Mouse (Mus musculus) lung, postnatal 10 days (tissue): Measurements from ENCODE around the gene Abca8b.
A peak's percentile ranks its signal among the peaks of the same experiment; 100 is the strongest.
"Not testable (repeated sequence)": the region's sequence is repeated elsewhere in the genome, so short reads cannot be mapped to it uniquely, and the experiment has no call there.

ENCODE experiments used
- DNase-seq: peaks from one replicate; pipeline ENCODE4 v3.0.0; 2021

Abca8b gene

GRCm38 (mm10) chr11:109995624-109996023 lies at the start of gene Abca8b:
Gene Abca8b (minus strand): TSS chr11:109995845.
- peak; percentile 73 for DNase-seq

DNA sequence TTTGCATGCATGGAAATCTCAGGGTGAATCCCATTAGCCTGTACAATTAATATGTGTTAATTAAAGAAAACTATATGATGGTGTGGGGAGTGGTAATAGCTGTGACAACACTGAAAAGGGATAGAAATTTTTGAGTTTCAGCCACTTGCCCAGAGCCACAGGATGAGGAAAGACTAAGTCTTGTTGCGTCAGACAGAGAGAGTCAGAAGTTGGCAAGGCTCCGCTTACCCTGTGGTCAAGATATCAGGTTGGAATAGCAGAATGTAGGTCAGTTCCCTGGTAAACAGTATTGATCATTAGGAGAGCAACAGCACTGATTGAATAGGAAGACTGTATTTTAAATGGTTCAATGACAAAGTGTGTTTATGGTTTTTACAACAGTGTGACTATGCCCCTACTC lies 42.1 kb upstream of the Abca8b start:
- no peak for DNase-seq

GRCm38 (mm10) chr11:110028913-110029695 lies 33.5 kb upstream of the Abca8b start:
- DNase-seq = peak; percentile 43

DNA sequence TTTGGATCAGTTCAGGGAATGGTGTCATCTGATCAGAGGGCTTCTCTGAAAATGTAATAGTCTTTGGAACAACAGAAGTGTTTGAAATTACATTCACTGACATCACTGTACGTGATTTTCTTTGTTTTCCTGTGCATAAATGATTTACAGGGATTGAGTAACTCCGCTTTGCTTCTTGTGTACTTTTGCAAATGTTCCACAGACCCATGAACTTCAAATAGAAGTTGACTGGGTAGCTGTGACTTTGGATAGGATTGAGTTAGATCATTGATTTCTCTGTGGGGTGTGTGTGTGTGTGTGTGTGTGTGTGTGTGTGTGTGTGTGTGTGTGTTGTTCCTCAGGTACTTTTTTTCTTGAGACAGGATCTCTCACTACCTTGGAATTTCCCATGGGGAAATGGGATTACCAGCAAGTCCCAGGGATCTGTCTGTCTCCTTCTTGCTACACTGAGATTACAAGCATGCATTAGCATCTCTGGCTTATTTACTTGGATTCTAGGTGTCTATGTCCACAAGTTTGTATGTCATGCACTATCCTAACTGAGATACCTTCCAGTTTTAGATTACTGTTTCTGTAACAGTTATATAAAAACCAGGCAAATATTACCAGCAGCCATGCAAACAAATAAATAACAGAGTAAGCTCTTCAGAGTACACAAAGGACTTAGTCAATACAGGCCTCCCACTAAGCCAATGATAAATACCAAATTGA lies 15.3 kb upstream of the Abca8b start:
- no peak for DNase-seq

DNA sequence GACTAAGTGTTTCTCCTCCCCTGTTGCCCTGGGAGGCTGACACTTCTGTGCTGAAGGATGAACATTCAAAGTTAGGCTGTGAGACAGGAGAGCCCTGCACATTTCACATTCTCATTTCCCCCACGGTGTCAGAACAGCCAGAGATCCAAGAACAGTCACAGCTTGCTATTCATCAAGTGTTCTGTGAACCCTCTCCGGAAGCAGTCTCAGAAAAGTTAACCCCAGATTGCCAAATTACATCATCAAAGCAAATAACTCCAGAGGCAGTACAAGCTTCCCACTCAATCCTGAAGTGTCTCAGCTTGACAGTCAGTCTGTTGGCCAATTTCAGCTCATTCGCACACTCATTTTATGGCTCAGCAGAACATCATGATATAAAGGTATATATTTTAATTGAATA lies 632 bp downstream of the Abca8b start:
- DNase-seq = peak; percentile 48

DNA sequence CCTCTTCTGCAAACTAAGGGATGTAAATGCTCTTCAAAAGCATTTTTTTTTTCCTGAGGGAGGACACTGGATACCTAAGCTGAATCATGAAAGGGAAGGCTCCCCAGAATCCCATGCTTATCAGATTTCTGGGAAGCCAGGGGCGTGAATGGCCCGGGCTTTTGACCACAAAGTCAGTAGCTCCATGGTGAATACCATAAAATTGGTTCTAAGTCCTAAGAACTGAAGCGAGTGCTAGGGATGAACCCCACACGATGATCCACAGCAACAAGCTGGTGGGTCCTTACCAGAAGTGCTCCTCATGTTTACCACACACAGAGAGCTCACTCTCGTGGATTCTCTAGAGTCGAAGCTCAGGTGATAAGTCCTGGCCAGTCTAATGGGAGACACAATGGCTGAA lies 1.6 kb downstream of the Abca8b start:
- no peak for DNase-seq

DNA sequence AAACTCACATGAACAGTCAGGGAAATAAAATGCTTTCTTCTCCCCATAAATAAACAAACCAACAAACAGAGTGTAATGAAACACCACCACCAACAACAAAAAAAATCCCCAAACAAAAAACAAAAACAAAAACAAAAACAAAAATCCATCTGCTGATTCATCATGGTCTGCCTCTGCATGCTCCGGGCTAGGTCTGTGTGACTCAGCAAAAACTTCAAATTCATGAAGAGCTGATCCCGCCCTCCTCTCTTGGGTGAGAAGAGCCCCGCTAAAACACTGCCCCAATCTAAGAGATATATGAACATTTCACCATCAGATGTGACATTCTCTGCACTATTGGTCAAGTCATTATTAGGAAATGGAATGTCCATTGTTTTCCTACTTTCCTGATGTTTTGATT lies 4.4 kb downstream of the Abca8b start:
- DNase-seq = no peak

- no peak for DNase-seq
Observed at GRCm38 (mm10) chr11:109990256-109990655, 5.4 kb downstream of the Abca8b start.

GRCm38 (mm10) chr11:109988164-109988563 lies 7.5 kb downstream of the Abca8b start:
- no peak for DNase-seq

DNA sequence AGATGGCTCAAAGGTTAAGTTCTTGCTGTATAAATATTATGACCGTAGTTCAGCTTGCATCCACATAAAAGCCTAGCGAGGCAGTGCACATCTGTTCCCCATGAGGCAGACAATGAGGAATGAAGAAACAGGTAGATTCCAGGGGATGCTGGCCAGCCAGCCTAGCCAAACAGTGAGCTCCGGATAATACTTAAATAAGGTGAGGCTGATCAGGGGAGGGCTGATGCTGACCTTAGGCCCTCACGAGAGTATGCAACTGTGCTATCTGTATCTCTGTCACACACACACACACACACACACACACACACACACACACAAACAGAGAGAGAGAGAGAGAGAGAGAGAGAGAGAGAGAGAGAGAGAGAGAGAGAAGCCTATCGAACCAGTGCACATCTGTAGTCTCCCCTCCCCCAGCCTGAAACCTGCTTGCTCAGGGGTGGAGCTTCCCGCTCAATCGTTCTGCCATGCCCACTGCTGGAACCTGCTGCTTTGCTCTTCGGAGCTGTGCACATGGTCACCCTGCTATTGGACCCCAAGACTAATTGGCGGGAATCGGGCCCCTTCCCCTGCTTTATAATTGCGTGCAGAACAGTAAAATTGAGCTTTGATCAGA lies 8.1 kb downstream of the Abca8b start:
- DNase-seq = not testable (repeated sequence)

DNA sequence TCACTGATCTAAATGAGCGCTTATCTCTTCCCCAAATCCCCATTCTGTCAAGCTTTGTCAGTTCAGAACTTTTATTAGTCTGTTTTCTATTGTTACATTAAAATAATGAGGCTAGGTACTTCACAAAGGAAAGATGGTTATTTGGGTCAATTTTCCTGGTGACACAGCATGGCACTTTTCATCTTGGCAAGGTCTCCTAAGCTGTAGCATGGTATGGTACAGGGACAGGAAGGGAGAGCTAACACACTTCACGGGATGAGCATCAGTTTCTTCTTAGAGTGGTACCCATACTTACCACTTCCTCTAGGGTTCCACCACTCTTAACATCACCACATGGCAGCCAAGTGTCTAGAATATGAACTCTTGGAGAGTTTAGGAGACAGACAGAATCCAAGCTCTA lies 13.8 kb downstream of the Abca8b start:
- DNase-seq = no peak

GRCm38 (mm10) chr11:109970521-109970920 lies 25.1 kb downstream of the Abca8b start:
- DNase-seq = no peak

DNA sequence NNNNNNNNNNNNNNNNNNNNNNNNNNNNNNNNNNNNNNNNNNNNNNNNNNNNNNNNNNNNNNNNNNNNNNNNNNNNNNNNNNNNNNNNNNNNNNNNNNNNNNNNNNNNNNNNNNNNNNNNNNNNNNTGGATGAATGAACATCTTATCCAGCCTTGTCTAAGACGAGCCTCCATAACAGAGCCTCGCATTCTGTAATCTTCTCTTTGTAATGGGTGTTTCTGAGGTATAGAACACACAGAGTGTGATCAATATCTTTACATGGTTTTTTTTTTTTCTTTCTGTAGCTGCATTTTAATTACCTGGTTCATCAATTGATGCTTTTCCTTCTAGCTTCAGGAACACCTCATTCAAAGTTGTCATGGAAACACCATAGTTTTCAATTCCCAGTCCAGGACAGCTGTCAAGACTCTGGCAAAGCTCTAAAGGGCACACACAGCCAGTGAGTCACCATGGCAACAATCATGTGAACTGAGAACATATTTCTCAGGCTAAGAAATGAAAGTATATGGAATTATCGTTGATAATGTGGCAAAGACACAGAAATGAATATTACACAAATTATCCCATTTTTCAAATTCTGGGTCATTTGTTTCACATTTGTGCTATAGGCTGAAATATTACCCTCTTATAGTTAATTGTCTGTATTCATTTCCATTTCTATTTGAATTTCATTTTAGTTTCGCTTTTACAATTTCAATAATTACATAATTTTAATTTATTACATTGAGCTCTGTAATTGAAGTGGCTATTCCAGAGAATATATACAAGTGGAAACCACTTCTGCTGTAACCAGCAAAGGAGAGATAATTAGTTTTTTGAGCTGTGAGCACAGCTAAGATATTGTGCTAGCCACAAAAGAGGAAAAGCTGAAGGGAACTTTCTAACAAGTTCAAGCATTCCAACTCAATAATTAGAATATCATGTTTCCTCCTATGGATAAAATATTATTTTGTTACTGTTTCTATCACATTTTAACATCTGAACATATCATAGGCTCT lies 33.9 kb downstream of the Abca8b start:
- no peak for DNase-seq

GRCm38 (mm10) chr11:109955185-109955584 lies 40.5 kb downstream of the Abca8b start:
- DNase-seq = no peak

- DNase-seq = no peak
Observed at GRCm38 (mm10) chr11:109936915-109937314, 58.7 kb downstream of the Abca8b start.

- not testable (repeated sequence) for DNase-seq
Observed at GRCm38 (mm10) chr11:109933207-109933606, 62.4 kb downstream of the Abca8b start.

GRCm38 (mm10) chr11:109928489-109928888 lies 67.2 kb downstream of the Abca8b start:
- no peak for DNase-seq

GRCm38 (mm10) chr11:109926718-109927680 lies 68.6 kb downstream of the Abca8b start:
- peak; percentile 32 for DNase-seq

DNA sequence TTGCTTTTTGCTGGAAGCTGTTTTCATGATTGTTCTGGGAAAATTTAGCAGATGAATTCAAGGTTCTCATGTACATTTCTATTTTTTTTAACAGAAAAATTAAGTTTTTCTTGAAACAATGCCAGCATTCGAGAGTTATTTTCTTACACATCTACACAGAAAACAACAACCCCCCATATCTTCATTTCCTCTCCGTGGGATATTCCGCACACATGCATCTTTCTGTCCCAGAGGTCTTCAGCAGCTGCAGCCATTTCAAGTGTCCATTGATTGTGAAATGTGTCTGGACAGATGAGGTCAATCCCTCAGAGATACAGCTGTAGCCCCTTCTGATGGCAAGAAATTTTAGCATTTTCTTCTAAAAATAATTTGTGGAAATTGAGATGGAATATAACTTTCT lies 73.4 kb downstream of the Abca8b start:
- DNase-seq = no peak

- DNase-seq = no peak
Observed at GRCm38 (mm10) chr11:109919480-109919879, 76.2 kb downstream of the Abca8b start.

GRCm38 (mm10) chr11:109916654-109917053 lies 79.0 kb downstream of the Abca8b start:
- DNase-seq = no peak
